Mouse (Mus musculus) embryonic facial prominence, embryonic 15.5 days (tissue): ENCODE measurements around the gene S100a9. TPM values are rescaled to one million over a fixed set of nuclear protein-coding genes. Genes with fewer than 3 reads are reported as not detected.

Experiments
- ATAC-seq: fragments of 200-750 bp; cut with Nextera tagmentation; 2 replicates; pipeline ENCODE4 v1.8.0; 2017; ENCODE audit warnings: low read depth, moderate TSS enrichment; ENCODE audit not compliant: insufficient number of reproducible peaks, low FRiP score, low TSS enrichment
- H3K27ac ChIP-seq: fragments of 300-500 bp; sonication (generic); replicated peaks from 2 replicates; pipeline ENCODE4 v1.5.1; 2015; ENCODE audit warnings: mild to moderate bottlenecking, inconsistent platforms
- H3K27me3 ChIP-seq: fragments of 300-500 bp; sonication (generic); 2 replicates; pipeline ENCODE4 v1.6.1; 2015; ENCODE audit warnings: inconsistent platforms
- H3K36me3 ChIP-seq: fragments of 300-500 bp; sonication (generic); 2 replicates; pipeline ENCODE4 v1.6.1; 2015; ENCODE audit warnings: mild to moderate bottlenecking, inconsistent platforms
- H3K4me1 ChIP-seq: fragments of 300-500 bp; sonication (generic); 2 replicates; pipeline ENCODE4 v1.6.1; 2015; ENCODE audit warnings: inconsistent platforms
- H3K4me2 ChIP-seq: fragments of 300-500 bp; sonication (generic); replicated peaks from 2 replicates; pipeline ENCODE4 v1.6.1; 2015; ENCODE audit warnings: mild to moderate bottlenecking, inconsistent platforms
- H3K4me3 ChIP-seq: fragments of 300-500 bp; sonication (generic); replicated peaks from 2 replicates; pipeline ENCODE4 v1.5.1; 2015; ENCODE audit warnings: mild to moderate bottlenecking, inconsistent platforms
- H3K9ac ChIP-seq: fragments of 300-500 bp; sonication (generic); 2 replicates; pipeline ENCODE4 v1.6.1; 2015; ENCODE audit warnings: inconsistent platforms
- H3K9me3 ChIP-seq: fragments of 300-500 bp; sonication (generic); replicated peaks from 2 replicates; pipeline ENCODE4 v1.6.1; 2016; ENCODE audit warnings: inconsistent platforms
- WGBS: fragments of 180-500 bp; shearing (Covaris S2); methylation state at CpG from one replicate; pipeline ENCODE4 v1.1.7; 2015; 5-methylcytosine and 5-hydroxymethylcytosine counted together
- polyA plus RNA-seq: library from polyadenylated mRNA; unstranded; fragments of >200 nt; fragmentation: Nextera tagmentation; extraction: Ambion mirVana; gene quantifications from 2 replicates; pipeline ENCODE4 v1.2.1, GENCODE M21; 2015

S100a9 gene
- polyA plus RNA-seq, 1 experiment from 2014 or later, result 22.1 TPM

DNA sequence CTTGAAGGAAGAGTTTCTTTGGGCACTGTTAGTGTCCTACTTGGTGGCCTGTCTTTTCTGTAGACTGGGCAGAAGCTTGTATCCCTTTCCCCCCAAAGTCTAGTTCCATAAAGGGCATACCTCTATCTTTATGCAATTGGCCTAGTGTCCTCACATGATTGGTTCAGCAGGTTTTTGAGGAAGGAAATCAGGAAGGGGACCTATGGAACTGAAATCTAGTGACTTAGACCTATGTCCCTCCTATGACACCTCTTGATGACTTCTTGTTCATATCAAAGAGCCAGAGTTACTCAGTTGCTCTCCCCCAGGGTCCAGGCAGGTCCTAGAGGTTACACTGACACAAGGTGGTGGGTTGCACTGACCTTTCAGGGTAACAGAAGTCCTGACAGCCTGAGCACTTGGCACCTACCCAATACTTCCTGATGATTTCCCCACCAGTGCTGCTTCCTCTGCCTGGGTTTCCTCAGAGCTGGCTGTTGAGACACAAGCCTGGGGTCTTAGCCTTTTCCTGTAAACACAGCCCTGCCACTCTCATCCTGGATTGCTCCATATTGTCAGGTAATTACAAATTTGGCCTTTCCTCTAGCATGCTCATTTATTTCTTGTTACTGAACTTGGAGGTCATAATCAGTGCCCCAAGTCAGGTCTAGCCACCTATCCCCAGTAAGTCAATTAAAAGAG lies 36.0 kb downstream of the S100a9 start:
- H3K9ac ChIP-seq, result no peak overlapping the region
- no peak for ATAC-seq
- no peaks in the 10 kb centered on the region for H3K4me1 ChIP-seq
- H3K36me3 ChIP-seq, result no peaks in the 10 kb centered on the region
- H3K27ac ChIP-seq, result no peak overlapping the region
- peaks cover 6% of the 10 kb centered on the region; the same call in 1 of the 2 replicates for H3K27me3 ChIP-seq
- H3K4me3 ChIP-seq, result no peak overlapping the region
- H3K9me3 ChIP-seq, result no peaks in the 10 kb centered on the region
- H3K4me2 ChIP-seq, result no peak overlapping the region

DNA sequence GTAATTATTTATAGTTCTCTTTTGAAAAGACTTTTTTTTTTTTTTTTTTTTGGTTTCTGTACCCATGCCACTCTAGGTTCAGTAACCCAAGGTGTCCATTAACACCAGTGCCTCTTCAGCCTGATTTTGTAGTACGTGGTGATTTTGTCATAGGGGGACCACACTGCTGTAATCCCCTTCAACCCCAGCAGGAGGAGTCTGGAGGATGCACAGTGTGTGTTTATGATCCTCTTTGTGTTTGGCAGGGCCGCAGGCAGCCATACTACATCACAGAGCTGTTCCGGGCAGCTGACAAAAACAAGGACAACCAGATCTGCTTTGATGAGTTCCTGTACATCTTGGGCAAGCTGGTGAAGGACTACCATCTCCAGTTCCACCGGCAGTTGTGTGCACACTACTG lies 38.1 kb downstream of the S100a9 start:
- peaks cover 9% of the 10 kb centered on the region; the same call in 1 of the 2 replicates for H3K27me3 ChIP-seq
- ATAC-seq, result no peak
- H3K27ac ChIP-seq, result no peak overlapping the region
- no peak overlapping the region for H3K4me2 ChIP-seq
- H3K9me3 ChIP-seq, result no peaks in the 10 kb centered on the region
- 74% methylated on average over 4 of the region's 4 CpGs for WGBS
- H3K4me1 ChIP-seq, result no peaks in the 10 kb centered on the region
- H3K4me3 ChIP-seq, result no peak overlapping the region
- no peaks in the 10 kb centered on the region for H3K36me3 ChIP-seq
- no peak overlapping the region for H3K9ac ChIP-seq

DNA sequence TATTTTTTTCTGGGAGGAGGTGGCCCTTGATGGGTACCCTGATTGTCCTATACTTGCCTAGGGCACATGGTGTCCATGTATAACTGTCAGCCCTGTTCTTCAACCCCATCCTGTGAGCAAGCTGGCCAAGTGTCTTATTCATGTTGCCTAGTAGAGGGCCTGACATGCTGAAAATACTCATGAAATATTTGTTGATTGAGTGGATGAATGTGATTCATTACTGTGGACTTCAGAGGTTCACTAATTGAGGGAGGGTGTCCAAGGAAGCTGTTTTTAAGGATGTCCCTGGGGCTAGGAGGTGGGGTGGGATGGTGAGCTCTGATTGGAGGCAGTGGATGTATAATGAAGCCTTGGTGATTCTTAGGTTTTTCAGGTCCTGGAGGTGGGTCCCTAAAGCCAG lies 41.8 kb downstream of the S100a9 start, which contains the start of gene S100a7a:
S100a7a (plus strand) TSS at position 301 of the 400 bp plus-strand sequence.
- H3K9me3 ChIP-seq, result no peaks in the 10 kb centered on the region
- H3K4me1 ChIP-seq, result no peaks in the 10 kb centered on the region
- no peak for ATAC-seq
- H3K4me2 ChIP-seq, result no peak within 1 kb of the TSS
- no peak within 1 kb of the TSS for H3K9ac ChIP-seq
- H3K36me3 ChIP-seq, result no peaks in the 10 kb centered on the region
- peaks cover 9% of the 10 kb centered on the region; the same call in 1 of the 2 replicates for H3K27me3 ChIP-seq
- H3K27ac ChIP-seq, result no peak within 1 kb of the TSS
- H3K4me3 ChIP-seq, result no peak within 1 kb of the TSS

DNA sequence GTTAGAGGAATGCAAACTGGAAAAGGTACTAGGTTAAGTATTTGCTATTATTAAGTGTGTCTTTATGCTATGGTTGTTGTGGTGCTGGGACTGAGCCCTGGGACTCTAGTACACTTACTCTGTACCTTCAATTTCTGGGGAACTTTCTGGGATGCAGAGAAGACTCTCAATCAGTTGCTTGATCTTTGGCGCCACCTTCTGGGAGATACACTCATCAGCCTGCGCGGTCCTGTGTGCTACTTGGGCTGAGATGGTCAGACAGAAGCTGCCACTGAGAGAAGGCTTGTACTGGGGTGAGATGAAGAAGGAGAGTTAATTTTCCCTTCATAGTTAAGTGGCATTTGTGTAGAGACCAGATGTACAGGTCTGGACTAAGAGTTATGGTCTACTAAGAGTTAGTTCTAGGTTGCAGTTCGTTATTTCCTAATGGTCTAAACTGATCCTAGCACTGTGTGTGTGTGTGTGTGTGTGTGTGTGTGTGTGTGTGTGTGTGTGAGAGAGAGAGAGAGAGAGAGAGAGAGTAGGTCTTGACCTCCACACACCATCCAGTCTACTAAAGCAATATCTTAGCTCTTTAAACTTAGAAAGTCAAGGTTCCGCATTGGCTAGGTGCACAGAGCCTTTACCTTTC lies 42.5 kb downstream of the S100a9 start:
- Histone ChIP-seq H3K36me3 (no peaks in the 10 kb centered on the region), H3K9me3 (no peaks in the 10 kb centered on the region), H3K27me3 (peaks cover 9% of the 10 kb centered on the region; the same call in 1 of the 2 replicates), H3K4me1 (no peaks in the 10 kb centered on the region), H3K27ac (no peak overlapping the region), H3K4me2 (no peak overlapping the region), H3K9ac (no peak overlapping the region), H3K4me3 (no peak overlapping the region)
- 34% methylated on average over 5 of the region's 5 CpGs for WGBS
- no peak; the same call in 1 of the 2 replicates for ATAC-seq

DNA sequence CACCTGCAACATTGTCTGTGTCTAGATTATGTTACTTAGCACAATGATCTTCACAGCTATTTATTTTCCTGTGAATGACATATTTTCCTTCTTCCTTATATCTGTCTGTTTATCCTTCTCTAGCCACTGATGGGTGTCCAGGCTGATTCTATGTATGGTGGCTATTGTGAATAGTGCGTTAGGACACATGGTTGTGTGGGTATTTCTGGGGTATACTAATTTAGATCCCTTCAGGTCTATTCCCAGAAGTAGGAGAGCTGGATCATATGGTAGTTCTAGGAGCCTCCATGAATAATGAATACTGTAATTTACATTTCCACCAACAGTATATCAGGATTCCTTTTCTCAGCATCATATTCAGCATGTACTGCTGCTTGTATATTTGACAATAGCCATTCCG lies 45.7 kb downstream of the S100a9 start:
- no peak for ATAC-seq
- H3K9me3 ChIP-seq, result no peaks in the 10 kb centered on the region
- H3K9ac ChIP-seq, result no peak overlapping the region
- 88% methylated on average over 2 of the region's 2 CpGs for WGBS
- no peak overlapping the region for H3K4me3 ChIP-seq
- no peak overlapping the region for H3K4me2 ChIP-seq
- no peak overlapping the region for H3K27ac ChIP-seq
- peaks cover 5% of the 10 kb centered on the region; the same call in 1 of the 2 replicates for H3K27me3 ChIP-seq
- H3K4me1 ChIP-seq, result no peaks in the 10 kb centered on the region
- no peaks in the 10 kb centered on the region for H3K36me3 ChIP-seq

DNA sequence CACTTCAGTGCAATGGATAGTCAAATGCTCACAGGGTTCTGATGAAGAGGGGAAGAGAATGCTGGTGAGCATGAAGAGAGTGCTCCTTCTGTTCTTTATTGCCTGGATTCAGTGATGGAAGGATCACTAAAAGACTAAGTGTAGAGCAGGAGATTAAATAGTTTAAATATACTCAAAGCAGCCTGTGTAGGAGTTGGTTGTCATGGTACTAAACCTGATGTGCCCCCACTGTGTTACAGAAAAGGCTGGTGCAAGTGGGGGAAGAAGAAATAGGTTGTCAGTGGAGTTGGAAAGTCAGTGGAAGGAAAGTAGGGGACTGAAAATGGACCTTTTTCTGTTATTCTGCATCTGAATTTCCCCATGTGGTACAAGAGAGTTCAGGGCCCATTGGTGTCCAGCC lies 46.5 kb downstream of the S100a9 start:
- Histone ChIP-seq H3K4me1 (no peaks in the 10 kb centered on the region), H3K9ac (no peak overlapping the region), H3K4me2 (no peak overlapping the region), H3K27me3 (no peaks in the 10 kb centered on the region), H3K9me3 (no peaks in the 10 kb centered on the region), H3K36me3 (no peaks in the 10 kb centered on the region), H3K4me3 (no peak overlapping the region), H3K27ac (no peak overlapping the region)
- no peak for ATAC-seq

DNA sequence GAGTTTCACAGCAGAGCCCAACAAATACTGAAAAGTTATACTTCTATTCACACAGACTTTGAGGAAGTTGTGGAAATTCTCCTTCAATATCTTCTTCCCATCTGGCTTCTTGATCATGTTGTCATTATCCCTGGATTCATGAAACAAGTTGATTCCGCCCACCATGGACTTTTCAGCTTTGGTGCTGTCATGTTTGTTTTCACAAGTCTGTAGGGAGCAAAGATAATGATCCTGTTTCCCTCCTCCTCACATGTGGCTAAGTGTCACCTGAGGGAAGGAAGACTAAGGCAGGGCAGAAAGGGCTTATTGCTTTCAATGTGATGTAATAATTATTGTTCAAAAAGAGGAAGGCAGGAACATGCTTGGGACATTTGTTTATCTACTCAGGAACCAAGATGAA lies 48.2 kb downstream of the S100a9 start:
- Histone ChIP-seq H3K4me1 (no peaks in the 10 kb centered on the region), H3K27me3 (no peaks in the 10 kb centered on the region), H3K36me3 (no peaks in the 10 kb centered on the region), H3K4me3 (no peak overlapping the region), H3K4me2 (no peak overlapping the region), H3K9me3 (no peaks in the 10 kb centered on the region), H3K9ac (no peak overlapping the region), H3K27ac (no peak overlapping the region)
- 77% methylated on average over 1 of the region's 1 CpGs for WGBS
- no peak for ATAC-seq

DNA sequence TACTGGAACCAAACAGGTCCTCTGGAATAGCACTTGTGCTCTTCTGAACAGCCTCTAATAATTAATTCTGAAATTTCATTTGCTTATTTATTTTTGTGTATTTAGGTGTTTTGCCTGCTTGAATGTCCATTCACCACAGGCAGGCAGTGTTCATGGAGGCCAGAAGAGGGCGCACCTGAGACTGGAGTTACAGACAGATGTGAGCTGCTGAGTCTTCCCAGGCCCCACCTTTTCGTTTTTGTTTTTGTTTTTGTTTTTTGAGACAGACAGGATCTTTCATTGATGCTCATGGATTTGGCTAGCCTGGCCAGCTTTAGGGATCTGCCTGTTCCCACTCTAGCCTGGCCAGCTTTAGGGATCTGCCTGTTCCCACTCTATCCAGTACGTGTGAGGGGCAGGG lies 51.3 kb downstream of the S100a9 start:
- no peak for ATAC-seq

More for the DNA sequence above, 51.3 kb downstream of the S100a9 start:
- H3K4me1 ChIP-seq, result no peaks in the 10 kb centered on the region
- no peak overlapping the region for H3K4me3 ChIP-seq
- H3K36me3 ChIP-seq, result no peaks in the 10 kb centered on the region
- no peaks in the 10 kb centered on the region for H3K9me3 ChIP-seq
- WGBS, result 45% methylated on average over 3 of the region's 3 CpGs
- no peak overlapping the region for H3K27ac ChIP-seq
- no peak overlapping the region for H3K9ac ChIP-seq
- no peak overlapping the region for H3K4me2 ChIP-seq
- no peaks in the 10 kb centered on the region for H3K27me3 ChIP-seq

Other genes with a start within 250 kb of the S100a9 start
- gene Npr1, start 229.9 kb downstream of the S100a9 start, polyA plus RNA-seq, result 5.9 and 6.2 TPM in 2 replicates
- gene Ilf2, start 219.6 kb downstream of the S100a9 start, polyA plus RNA-seq, result 182 and 183 TPM in 2 replicates
- 95.4 and 104 TPM in 2 replicates for gene Snapin, start 204.7 kb downstream of the S100a9 start, polyA plus RNA-seq
- gene Chtop, start 186.2 kb downstream of the S100a9 start, polyA plus RNA-seq, result 155 and 159 TPM in 2 replicates
- gene S100a1, start 181.3 kb downstream of the S100a9 start, polyA plus RNA-seq, result 52.3 and 63.7 TPM in 2 replicates
- 45.9 and 51.8 TPM in 2 replicates for gene S100a13, start 181.3 kb downstream of the S100a9 start, polyA plus RNA-seq
- 134 and 141 TPM in 2 replicates for gene S100a14, start 168.9 kb downstream of the S100a9 start, polyA plus RNA-seq
- gene S100a16, start 158.5 kb downstream of the S100a9 start, polyA plus RNA-seq, result 321 and 322 TPM in 2 replicates
- 35.0 and 74.2 TPM in 2 replicates for gene S100a3, start 135.1 kb downstream of the S100a9 start, polyA plus RNA-seq
- not detected in 2 replicates for gene S100a2, start 105.5 kb downstream of the S100a9 start, polyA plus RNA-seq
- gene Gm42674, start 93.8 kb downstream of the S100a9 start, polyA plus RNA-seq, result not detected in 2 replicates
- 24.9 and 31.5 TPM in 2 replicates for gene S100a4, start 92.0 kb downstream of the S100a9 start, polyA plus RNA-seq
- gene S100a5, start 87.2 kb downstream of the S100a9 start, polyA plus RNA-seq, result 2.8 and 3.1 TPM in 2 replicates
- gene S100a6, start 82.8 kb downstream of the S100a9 start, polyA plus RNA-seq, result 449 and 474 TPM in 2 replicates
- 6.0 and 8.7 TPM in 2 replicates for gene S100a7a, start 41.7 kb downstream of the S100a9 start, polyA plus RNA-seq
- gene S100a8, start 26.7 kb downstream of the S100a9 start, polyA plus RNA-seq, result 35.0 and 35.3 TPM in 2 replicates
- 0.25 and 0.41 TPM in 2 replicates for gene Pglyrp4, start 31.2 kb upstream of the S100a9 start, polyA plus RNA-seq
- gene Gm5849, start 82.2 kb upstream of the S100a9 start, polyA plus RNA-seq, result not detected in 2 replicates